Mouse (Mus musculus): ENCODE results near the gene Pxn. TPM values are rescaled to one million over a fixed set of nuclear protein-coding genes. Genes with fewer than 3 reads are reported as not detected.
A peak's percentile ranks its signal among the peaks of the same experiment; 100 is the strongest.

Pxn gene
- total RNA-seq (2021), result 10 to 100 TPM; 77.6 to 82.4 TPM
- long read RNA-seq, experiment 1, transcript Pxn-201 (11 exons, 3,706 nt), result major isoform, 35 of 63 reads
- long read RNA-seq, experiment 1, transcript Pxn-202 (12 exons, 2,667 nt), result minor isoform, 10 of 63 reads
- long read RNA-seq, experiment 1, partial matches to known transcripts, result 7 of 63 reads
- long read RNA-seq, experiment 1, other reads (novel, unspliced or antisense), result 11 of 63 reads
- long read RNA-seq, experiment 2, transcript Pxn-202 (12 exons, 2,667 nt), result minor isoform, 11 of 90 reads
- long read RNA-seq, experiment 2, transcript Pxn-201 (11 exons, 3,706 nt), result major isoform, 32 of 90 reads
- long read RNA-seq, experiment 2, partial matches to known transcripts, result 39 of 90 reads
- long read RNA-seq, experiment 2, other reads (novel, unspliced or antisense), result 8 of 90 reads

- DNase-seq (ENCODE audit: low spot score in 2 of 2), result peak; percentile 95 to 97
Observed at GRCm38 (mm10) chr5:115506454-115507201, at the start of gene Pxn. TSS of gene Pxn (plus strand) at chr5:115506676.

DNA sequence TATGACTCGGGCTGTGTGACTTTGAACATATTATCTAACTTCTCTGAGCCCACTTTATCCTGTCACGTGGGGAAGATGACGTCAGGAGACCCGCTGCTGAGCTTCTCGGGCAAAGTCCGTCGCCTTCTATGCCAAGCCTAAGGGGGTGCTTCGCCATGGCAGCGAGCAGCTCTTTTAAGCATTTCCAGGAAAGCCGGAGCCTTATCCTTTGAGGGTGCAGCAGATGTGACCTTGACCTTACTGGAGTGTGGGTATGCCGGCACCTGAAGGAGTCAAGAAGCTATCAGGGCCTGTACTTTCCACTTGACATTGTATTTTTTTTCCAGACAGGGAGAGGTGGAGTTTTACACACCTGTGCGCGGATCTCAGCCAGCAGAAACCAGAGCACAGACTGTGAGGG, 47.6 kb upstream of the Pxn start:
- DNase-seq (ENCODE audit: low spot score in 2 of 2), result no peak

DNA sequence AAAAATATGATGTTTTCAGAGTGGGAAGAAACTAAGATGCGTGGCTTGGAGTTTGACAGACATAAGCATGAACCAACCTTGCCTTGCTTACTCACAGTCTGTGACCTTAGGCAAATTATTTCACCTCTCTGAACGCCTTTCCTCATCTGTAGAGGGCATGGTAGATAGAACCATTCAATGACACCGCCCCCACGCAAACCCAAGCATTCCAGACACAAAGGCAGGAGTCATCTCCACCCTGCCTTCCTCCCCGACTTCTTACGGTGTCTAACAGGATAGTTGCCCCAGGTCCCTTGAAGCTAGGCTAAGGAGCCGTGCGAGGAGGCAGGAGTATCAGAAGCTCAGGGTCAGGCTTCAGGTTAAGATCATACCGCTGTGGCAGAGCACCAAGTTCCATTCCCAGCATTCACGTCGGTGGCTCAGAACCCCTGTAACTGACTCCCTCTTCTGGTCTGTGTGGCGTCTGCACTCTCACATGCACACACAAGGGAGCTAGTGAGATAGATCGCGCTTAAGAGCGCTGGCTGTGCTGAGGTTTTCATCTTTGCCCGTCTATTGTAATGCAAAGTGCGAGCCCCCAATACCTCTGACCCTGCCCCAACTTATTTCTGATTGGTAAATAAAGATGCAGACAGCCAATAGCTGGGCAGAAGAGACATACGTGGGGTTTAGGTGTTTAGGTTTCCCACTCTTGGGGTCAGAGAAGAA, 41.9 kb upstream of the Pxn start:
- DNase-seq (ENCODE audit: low spot score in 2 of 2), result no peak

DNA sequence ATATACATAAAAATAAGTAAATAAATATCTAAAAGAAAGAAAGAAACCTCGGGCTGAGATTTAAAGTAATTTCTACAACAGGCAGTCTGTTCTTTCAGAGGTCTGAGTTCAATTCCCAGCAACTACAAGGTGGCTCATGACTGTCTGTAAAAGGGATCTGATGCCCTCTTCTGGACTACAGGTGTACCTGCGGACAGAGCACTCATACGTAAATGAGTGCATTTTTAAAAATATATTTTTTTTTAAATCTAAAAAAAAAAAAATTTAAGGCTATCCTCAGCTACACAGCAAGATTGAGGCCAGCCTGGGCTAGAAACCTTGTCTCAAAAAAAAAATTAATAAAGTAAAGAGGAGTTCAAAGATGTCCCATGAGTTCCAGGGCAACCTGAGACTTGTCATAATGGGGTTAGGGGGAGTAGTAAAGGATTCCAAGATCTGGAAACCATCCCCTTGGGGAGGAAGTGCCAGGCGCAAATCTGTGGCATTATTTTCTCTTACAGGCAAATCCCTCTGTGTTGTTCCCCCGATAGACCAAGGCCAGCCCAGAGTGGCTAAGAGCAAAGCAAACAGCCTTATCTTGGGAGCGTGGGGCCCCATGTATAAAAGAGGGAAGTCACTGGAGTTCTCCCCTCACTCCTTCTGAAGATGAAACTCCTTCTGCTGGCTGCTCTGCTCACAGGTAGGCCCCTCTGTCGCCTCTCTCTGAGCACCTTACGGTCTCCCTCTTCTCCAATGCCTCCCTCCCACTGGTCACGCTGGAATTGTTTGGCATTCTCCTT, 40.6 kb upstream of the Pxn start, which contains the start of gene Pla2g1b:
Gene Pla2g1b (plus strand): TSS at position 621 of the 779 bp plus-strand sequence.
- DNase-seq (ENCODE audit: low spot score in 2 of 2), result no peak

DNA sequence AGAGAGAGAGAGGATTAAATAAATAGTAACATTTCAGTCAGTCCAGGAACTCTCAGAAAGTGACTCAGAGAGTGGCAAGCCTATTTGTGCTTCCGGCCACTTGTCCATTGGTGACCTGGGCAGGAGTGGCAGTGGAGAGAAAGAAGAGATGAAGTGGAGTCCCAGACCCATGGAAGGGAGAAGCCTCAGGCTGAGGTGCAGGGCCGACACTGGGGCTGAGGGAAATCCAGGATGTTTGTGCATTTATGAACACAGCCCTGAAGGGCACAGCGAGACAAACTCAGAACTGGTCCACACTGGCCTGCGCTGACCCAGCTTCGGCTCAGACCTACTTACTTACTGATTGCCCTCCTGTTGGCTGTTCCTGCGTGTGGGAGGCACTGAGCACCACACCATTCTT, 36.7 kb upstream of the Pxn start:
- no peak for DNase-seq (ENCODE audit: low spot score in 2 of 2)

GRCm38 (mm10) chr5:115470766-115471531, 35.5 kb upstream of the Pxn start:
- DNase-seq (ENCODE audit: low spot score in 2 of 2), result no peak

DNA sequence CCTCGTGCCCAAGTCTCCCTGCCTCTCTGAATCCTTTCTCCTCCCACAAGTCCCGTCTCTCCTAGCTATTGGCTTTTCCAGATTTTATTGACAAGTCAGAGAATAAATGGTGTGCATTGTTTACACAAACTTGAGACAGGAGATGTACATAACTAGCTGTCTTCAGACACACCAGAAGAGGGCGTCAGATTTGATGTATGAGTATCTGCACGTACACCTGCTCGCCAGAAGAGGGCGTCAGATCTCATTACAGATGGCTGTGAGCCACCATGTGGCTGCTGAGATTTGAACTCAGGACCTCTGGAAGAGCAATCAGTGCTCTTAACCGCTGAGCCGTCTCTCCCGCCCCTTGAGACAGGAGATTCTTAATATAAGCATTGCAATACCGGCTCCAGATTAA, 33.3 kb upstream of the Pxn start:
- no peak for DNase-seq (ENCODE audit: low spot score in 2 of 2)

DNA sequence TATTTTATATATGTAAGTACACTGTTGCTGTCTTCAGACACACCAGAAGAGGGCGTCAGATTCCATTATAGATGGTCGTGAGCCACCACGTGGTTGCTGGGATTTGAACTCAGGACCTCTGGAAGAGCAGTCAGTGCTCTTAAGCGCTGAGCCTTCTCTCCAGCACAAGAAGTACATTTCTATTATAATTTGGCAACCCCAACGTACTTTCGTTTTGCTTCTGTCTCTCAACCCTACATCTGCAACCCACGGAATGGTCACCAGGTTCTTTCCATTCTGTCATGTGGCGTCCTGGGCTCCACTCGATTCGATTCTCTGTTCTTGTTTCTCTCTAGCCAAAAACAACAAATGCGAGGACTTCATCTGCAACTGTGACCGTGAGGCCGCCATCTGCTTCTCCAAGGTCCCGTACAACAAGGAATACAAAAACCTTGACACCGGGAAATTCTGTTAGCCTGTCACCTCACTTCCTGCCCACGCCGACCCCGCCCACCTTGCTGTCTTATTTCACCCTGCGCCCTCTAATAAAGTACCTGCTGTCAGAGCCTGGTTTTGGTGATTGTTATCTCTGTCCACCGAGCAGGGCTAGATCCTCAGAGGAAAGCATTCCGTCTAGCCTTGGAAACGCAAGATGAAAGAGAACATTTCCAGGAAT, 32.2 kb upstream of the Pxn start:
- no peak for DNase-seq (ENCODE audit: low spot score in 2 of 2)

DNA sequence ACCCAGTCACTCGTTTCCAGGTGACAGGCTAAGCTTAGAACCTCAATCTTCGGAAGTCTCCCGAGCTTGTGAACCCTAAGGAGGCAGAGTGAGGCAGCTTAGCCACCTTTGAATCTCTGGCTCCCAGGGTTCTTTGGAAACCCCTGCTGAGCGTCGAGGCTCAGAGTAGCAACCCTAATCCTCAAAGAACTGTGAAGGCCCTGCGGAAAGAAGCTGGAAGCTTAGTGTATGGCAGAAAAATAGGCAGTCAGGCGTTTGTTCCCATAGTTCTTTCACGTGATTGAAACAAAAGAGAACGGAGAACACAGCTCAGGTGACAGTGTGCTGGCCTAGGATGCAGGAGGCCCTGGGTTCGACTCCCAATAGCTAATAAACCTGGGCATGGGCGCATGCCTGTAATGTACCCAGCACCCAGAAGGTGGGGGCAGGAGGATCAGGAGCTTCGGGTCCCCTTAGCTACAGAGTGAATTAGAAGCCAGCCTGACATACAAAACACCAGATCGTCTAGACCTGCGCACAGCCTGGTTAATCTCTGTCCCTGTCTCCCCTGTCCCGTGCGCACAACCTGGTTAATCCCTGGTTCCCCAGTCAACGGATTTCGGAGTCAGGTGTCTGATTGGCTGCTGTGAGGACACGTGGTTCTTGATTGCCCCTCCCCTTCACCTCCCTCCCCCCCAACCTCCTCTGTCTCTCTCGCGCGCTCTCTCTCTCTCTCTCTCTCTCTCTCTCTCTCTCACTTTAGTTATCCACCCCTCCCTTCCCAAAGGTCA, 31.0 kb upstream of the Pxn start:
- no peak for DNase-seq (ENCODE audit: low spot score in 2 of 2)

GRCm38 (mm10) chr5:115476107-115476727, 30.3 kb upstream of the Pxn start:
- DNase-seq (ENCODE audit: low spot score in 2 of 2), result no peak

DNA sequence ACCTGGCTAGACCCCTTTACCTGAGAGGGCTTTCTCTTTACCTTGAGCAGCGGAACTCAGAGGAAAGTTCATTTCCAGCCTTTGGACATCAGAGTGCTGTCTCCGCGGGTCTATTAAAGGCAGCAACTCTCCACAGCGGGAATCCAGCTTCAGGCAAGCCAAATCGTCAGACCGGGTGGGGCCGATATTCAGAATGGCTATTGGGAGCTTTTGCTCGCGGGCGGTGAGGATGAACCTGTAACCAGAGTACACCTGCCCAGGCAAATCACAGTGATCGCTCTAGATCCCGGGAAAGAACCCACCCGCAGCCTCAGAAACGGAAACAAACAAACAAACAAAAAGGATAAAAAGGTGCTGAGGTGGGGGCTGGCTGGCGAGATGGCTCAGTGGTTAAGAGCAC, 26.9 kb upstream of the Pxn start:
- DNase-seq (ENCODE audit: low spot score in 2 of 2), result no peak

- DNase-seq (ENCODE audit: low spot score in 2 of 2), result no peak
Observed at GRCm38 (mm10) chr5:115480101-115480500, 26.4 kb upstream of the Pxn start.

GRCm38 (mm10) chr5:115482390-115483265, 23.8 kb upstream of the Pxn start:
- DNase-seq (ENCODE audit: low spot score in 2 of 2), result no peak

GRCm38 (mm10) chr5:115483385-115483784, 23.1 kb upstream of the Pxn start:
- no peak for DNase-seq (ENCODE audit: low spot score in 2 of 2)

- DNase-seq (ENCODE audit: low spot score in 2 of 2), result peak in 1 of 2 experiments; percentile 50
Observed at GRCm38 (mm10) chr5:115483947-115484920, 22.2 kb upstream of the Pxn start, which contains the start of gene Sirt4. TSS of gene Sirt4 (minus strand) at chr5:115484725.

DNA sequence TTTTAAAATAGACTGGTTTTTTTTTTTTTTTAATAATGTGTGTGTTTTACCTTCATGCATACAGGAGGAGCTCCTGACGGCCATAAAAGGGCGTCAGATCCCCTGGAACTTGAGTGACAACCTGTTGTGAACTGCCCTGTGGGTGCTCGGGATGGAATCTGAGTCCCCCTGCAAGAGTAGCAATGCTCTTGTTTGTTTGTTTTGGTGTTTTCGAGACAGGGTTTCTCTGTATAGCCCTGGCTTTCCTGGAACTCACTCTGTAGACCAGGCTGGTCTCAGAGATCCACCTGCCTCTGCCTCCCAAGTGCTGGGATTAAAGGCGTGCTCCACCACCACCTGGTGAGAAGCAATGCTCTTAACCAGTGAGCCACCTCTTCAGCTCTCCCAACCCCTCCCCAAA, 21.5 kb upstream of the Pxn start:
- no peak for DNase-seq (ENCODE audit: low spot score in 2 of 2)
